Mouse (Mus musculus) mammary gland, adult 2 months (tissue): ENCODE results near the gene Gm34653. TPM values are rescaled to one million over a fixed set of nuclear protein-coding genes. Genes with fewer than 3 reads are reported as not detected.

ENCODE experiments used
- polyA plus RNA-seq: library from polyadenylated mRNA; depleted of rRNA; stranded (reverse); fragments of >200 nt; gene quantifications from 2 replicates; pipeline ENCODE4 v1.2.3, GENCODE M21; 2012; ENCODE audit warnings: low replicate concordance; rRNA removed

The Gm34653 gene
- polyA plus RNA-seq, result not detected in 2 replicates

GRCm38 (mm10) chr2:34832766-34833457 lies at the start of gene Gm34653:
TSS of gene Gm34653 (plus strand) at chr2:34833007.

DNA sequence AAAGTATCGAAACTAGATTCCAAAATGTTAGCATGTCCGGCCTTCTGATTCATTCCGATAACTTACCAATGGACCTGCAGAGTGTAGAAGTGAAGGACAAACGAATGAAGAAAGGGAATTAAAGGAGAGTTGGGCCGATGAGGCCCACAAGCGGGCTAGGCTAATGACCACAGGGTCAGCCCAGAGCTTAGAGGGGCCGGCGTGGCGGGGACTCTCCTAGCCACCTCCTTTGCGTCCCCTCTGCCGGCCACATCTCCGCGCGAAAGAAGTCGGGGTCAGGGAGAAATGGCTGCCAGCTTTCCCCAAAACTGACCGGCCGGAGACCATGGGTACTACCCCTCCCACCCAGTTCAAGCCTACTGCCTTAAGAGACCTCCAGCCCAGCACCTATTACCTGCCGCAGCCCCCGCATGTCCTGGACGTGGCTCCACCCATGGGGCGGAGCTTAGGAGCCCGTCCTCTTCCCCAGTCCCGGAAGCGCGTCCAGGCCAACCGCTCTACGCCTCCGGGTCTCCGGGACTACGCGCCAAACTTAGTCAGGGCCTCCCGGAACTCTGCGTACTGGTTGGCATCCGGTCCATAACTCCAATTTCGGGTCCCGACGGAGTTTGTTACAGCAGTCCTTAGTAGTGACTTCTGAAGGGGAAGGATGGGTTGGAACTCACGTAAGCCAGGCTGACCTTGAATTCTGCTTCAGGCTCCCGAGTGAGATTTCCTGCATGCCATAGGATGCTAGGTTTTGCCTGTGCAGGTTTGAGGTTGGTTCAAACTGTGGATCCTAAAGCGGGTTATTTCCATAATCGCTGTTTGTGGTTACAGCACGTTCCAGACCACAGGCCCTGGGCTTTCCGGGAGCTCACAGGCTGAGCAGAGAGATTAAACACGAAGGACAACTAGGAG lies 33.2 kb upstream of the Gm34653 start, which contains the start of gene Rabepk:
Rabepk (minus strand) TSS at position 556 of the 900 bp plus-strand sequence.

GRCm38 (mm10) chr2:34825827-34826459 lies 6.9 kb upstream of the Gm34653 start, which contains the start of gene Fbxw2:
TSS of gene Fbxw2 (minus strand) at chr2:34826311.

DNA sequence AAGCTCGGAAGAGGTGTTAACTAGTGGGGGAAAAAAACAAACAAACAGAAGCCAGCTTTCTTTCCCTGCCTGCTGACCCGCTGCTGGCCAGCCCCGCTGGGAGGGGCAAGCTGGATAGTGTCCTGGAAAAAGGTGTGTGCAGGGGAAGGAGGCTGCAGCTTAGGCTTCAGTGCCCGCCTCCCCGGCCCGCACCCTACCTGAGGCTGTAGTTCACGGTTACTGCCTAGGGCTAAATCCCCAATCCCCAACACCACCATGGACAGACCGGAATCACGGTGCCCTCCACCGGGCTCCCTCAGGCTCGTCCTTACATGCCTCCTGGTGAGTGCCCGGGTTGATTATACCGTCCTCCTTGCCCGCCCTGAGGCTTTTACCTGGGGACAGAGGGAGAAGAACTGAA lies 41.5 kb downstream of the Gm34653 start, which contains the start of gene Cutal:
Cutal (plus strand) TSS at position 126 of the 400 bp plus-strand sequence.

GRCm38 (mm10) chr2:34874816-34875345 lies 42.1 kb downstream of the Gm34653 start, which contains the start of gene Psmd5:
TSS of gene Psmd5 (minus strand) at chr2:34874968.

Other genes starting within 250 kb of the Gm34653 start
- gene Gapvd1, start 77.8 kb upstream of the Gm34653 start, polyA plus RNA-seq, result 13.0 and 16.7 TPM in 2 replicates
- gene Hspa5, start 61.0 kb upstream of the Gm34653 start, polyA plus RNA-seq, result 192 and 526 TPM in 2 replicates
- gene Rabepk, start 33.1 kb upstream of the Gm34653 start, polyA plus RNA-seq, result 27.0 and 31.9 TPM in 2 replicates
- gene Fbxw2, start 6.7 kb upstream of the Gm34653 start, polyA plus RNA-seq, result 39.4 and 47.5 TPM in 2 replicates
- 14.7 and 27.9 TPM in 2 replicates for gene Cutal, start 41.4 kb downstream of the Gm34653 start, polyA plus RNA-seq
- 7.9 and 19.2 TPM in 2 replicates for gene Psmd5, start 42.0 kb downstream of the Gm34653 start, polyA plus RNA-seq
- gene Phf19, start 81.0 kb downstream of the Gm34653 start, polyA plus RNA-seq, result 2.3 and 2.4 TPM in 2 replicates
- 42.6 and 50.3 TPM in 2 replicates for gene Traf1, start 128.8 kb downstream of the Gm34653 start, polyA plus RNA-seq
- 7.1 and 9.3 TPM in 2 replicates for gene Hc, start 228.4 kb downstream of the Gm34653 start, polyA plus RNA-seq